Mouse (Mus musculus) G1E (cell line): Measurements from ENCODE around the gene Crebbp. TPM values are rescaled to one million over a fixed set of nuclear protein-coding genes. Genes with fewer than 3 reads are reported as not detected.

Experiments used
- ATAC-seq: 2 replicates; pipeline ENCODE4 v1.8.0; 2016; ENCODE audit warnings: mild to moderate bottlenecking; ENCODE audit not compliant: insufficient number of reproducible peaks, poor library complexity, low FRiP score, severe bottlenecking; ENCODE audit errors: extremely low read depth
- DNase-seq: peaks from one replicate; pipeline ENCODE4 v3.0.0; 2012; ENCODE audit warnings: low spot score
- H3K27me3 ChIP-seq: 2 replicates; pipeline ENCODE4 v1.6.1; 2012; ENCODE audit warnings: mild to moderate bottlenecking, low read length, inconsistent platforms; ENCODE audit not compliant: insufficient read depth
- H3K36me3 ChIP-seq: replicated peaks from 2 replicates; pipeline ENCODE3; 2012; ENCODE audit warnings: mild to moderate bottlenecking, inconsistent platforms
- H3K4me1 ChIP-seq: 2 replicates; pipeline ENCODE4 v1.6.1; 2012; ENCODE audit warnings: low read depth, low read length, inconsistent platforms, mixed read lengths; ENCODE audit not compliant: insufficient read depth
- H3K4me3 ChIP-seq: 2 replicates; pipeline ENCODE4 v1.5.1; 2012; ENCODE audit warnings: low read depth, mild to moderate bottlenecking, inconsistent platforms, low read length, moderate library complexity, mixed read lengths
- H3K9me3 ChIP-seq: replicated peaks from 2 replicates; pipeline ENCODE4 v1.6.1; 2012; ENCODE audit warnings: inconsistent platforms
- CTCF ChIP-seq: IDR thresholded peaks from 2 replicates; pipeline ENCODE4 v1.5.1; 2012; ENCODE audit warnings: low read depth, low read length, inconsistent platforms, mixed read lengths
- GATA1 ChIP-seq: IDR thresholded peaks from 2 replicates; pipeline ENCODE4 v1.6.1; 2012; ENCODE audit warnings: borderline replicate concordance, low read length, inconsistent platforms, mixed read lengths
- GATA2 ChIP-seq: IDR thresholded peaks from 2 replicates; pipeline ENCODE4 v1.6.1; 2012; ENCODE audit warnings: low read depth, low read length, inconsistent platforms, borderline replicate concordance
- POLR2AphosphoS5 ChIP-seq: IDR thresholded peaks from 2 replicates; pipeline ENCODE4 v1.6.1; 2012; ENCODE audit warnings: low read depth, low read length, inconsistent platforms; ENCODE audit not compliant: insufficient replicate concordance
- TAL1 ChIP-seq: conservative IDR thresholded peaks from 2 replicates; pipeline ENCODE4 v1.6.1; 2012; ENCODE audit warnings: low read depth, low read length, inconsistent platforms, mixed read lengths
- polyA plus RNA-seq: library from polyadenylated mRNA; stranded (reverse); fragments of >175 nt; gene quantifications from 2 replicates; pipeline ENCODE4 v1.2.3, GENCODE M21; 2012
- total RNA-seq, 2 experiments: library from RNA; stranded (forward) in 1 of 2; stranded (reverse) in 1 of 2; fragments of 200-1000 nt in 1 of 2; fragments of >200 nt in 1 of 2; fragmentation: Nextera tagmentation in 1 of 2; gene quantifications; 2 replicates each; pipeline ENCODE4 v1.2.3; 2014 to 2017

Gene Crebbp
- total and polyA plus RNA-seq, 3 experiments = 8.6 to 92.8 (median 13.9) TPM

DNA sequence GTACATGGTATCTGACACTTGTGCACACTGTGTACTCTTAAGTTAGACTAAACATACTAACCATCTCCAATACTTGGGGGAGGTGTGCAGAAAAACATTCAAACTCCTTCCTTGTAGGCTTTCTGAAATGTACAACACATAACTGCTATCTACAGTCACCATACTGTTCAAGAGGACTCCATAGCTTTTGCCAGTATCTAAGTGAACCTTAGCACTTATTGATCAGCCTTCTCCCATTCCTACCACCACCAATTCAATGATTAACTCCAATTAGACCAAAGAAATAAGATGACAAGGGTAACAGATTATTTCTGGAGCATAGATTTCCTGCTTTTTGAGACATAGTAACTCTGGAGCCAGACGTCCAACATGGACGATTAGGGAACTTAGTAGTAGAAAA lies 113.4 kb downstream of the Crebbp start:
- Histone ChIP-seq H3K9me3 (no peaks in the 10 kb centered on the region), H3K4me1 (no peaks in the 10 kb centered on the region), H3K4me3 (no peak overlapping the region), H3K27me3 (no peaks in the 10 kb centered on the region), H3K36me3 (peaks cover 68% of the 10 kb centered on the region)
- TF ChIP-seq GATA2 (no peak), TAL1 (no peak), CTCF (no peak), POLR2AphosphoS5 (no peak), GATA1 (no peak)
- DNase-seq (no peak), ATAC-seq (no peak)

- Histone ChIP-seq H3K9me3 (no peaks in the 10 kb centered on the region), H3K4me3 (no peak overlapping the region), H3K27me3 (no peaks in the 10 kb centered on the region), H3K36me3 (peaks cover 80% of the 10 kb centered on the region), H3K4me1 (no peaks in the 10 kb centered on the region)
- TF ChIP-seq POLR2AphosphoS5 (no peak), TAL1 (no peak), GATA1 (no peak), GATA2 (no peak), CTCF (no peak)
- no peak for DNase-seq
- ATAC-seq = no peak
These were observed 116.3 kb downstream of the Crebbp start for GRCm38 (mm10) chr16:4097521-4097920.

DNA sequence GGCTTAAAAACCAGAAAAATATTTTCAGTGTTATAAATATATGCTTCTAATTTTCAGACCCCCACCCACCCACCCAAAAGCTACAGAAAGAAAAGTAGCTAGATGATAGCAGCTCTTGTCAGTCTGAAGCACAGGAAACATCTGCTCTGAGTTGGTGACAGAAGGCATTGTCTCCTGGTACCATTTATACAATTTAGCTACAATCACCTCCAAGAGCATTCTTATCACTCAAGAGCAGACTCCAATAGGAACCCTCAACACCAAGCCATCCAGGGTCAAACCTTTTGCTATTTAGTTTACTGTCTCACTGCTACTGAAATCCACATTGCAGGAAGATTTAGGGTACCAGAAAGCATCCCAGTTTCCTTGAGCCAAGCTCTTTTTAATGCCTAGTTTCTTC lies 116.9 kb downstream of the Crebbp start:
- no peak for DNase-seq
- TF ChIP-seq GATA1 = no peak
- no peak for TF ChIP-seq TAL1
- no peak for TF ChIP-seq POLR2AphosphoS5
- TF ChIP-seq CTCF = no peak
- no peak for TF ChIP-seq GATA2
- Histone ChIP-seq H3K9me3 (no peaks in the 10 kb centered on the region), H3K4me3 (no peak overlapping the region), H3K4me1 (no peaks in the 10 kb centered on the region), H3K27me3 (no peaks in the 10 kb centered on the region), H3K36me3 (peaks cover 85% of the 10 kb centered on the region)
- ATAC-seq = no peak

DNA sequence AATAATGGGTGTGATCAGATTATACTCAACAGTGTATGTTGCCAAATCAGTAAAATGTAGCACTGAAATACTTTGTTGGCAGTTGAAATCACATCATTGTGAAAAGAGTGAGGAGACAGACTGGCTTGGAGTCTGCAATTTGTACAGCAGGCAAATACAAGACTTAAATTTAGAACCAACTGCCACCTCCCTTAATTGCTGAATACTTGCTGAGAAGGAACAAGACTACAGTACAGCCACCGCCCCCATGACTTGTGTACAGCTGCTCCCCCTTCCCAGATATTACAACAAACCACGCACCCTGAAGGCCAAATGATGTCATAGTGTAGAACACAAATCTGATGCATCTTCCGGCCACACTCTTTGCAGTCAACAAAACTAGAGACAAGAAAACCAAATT lies 117.7 kb downstream of the Crebbp start:
- TF ChIP-seq TAL1 (no peak), GATA1 (no peak), GATA2 (no peak), POLR2AphosphoS5 (no peak), CTCF (no peak)
- H3K36me3 ChIP-seq = peaks cover 86% of the 10 kb centered on the region
- H3K4me3 ChIP-seq = no peak overlapping the region
- no peaks in the 10 kb centered on the region for H3K4me1 ChIP-seq
- H3K27me3 ChIP-seq = no peaks in the 10 kb centered on the region
- H3K9me3 ChIP-seq = no peaks in the 10 kb centered on the region
- DNase-seq (no peak), ATAC-seq (no peak)

DNA sequence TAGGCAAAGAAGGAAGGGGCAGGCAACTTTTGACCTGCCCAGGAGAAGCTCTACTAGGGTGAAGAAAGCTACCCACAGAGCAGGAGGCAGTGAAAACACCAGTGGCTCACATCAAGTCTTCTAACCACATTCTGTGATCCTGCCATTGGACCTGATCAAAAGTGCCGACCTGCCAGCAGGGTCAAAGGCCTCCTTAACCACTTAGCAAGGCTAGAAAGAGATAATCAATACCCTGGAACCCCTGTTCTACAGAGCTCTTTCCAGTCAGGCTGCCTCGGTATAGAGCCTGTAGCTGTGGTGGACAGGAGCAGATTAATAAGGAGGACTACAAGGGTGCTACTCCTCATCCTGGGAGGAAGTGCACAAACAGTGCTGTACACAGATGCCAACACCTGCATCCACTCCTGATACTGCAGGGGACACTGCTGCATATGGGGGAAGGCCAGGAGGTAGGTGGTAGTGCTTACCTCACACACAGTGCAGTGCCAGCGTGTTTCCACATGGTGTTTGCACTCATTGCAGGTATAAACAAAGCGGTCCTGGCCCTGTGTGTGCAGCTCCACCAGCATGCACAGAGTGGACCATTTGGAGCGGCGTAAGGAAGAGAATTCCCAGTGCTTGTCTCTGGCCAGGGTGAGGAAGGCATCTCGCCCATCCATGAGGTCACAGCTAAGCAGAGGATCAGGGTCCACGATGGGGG lies 126.4 kb downstream of the Crebbp start:
- no peak for ATAC-seq
- no peak for DNase-seq
- TF ChIP-seq POLR2AphosphoS5 = no peak
- no peak for TF ChIP-seq GATA2
- TF ChIP-seq CTCF = no peak
- no peak for TF ChIP-seq GATA1
- TF ChIP-seq TAL1 = no peak
- H3K27me3 ChIP-seq = no peaks in the 10 kb centered on the region
- no peaks in the 10 kb centered on the region for H3K9me3 ChIP-seq
- peaks cover 89% of the 10 kb centered on the region for H3K36me3 ChIP-seq
- H3K4me1 ChIP-seq = no peaks in the 10 kb centered on the region
- H3K4me3 ChIP-seq = no peak overlapping the region

DNA sequence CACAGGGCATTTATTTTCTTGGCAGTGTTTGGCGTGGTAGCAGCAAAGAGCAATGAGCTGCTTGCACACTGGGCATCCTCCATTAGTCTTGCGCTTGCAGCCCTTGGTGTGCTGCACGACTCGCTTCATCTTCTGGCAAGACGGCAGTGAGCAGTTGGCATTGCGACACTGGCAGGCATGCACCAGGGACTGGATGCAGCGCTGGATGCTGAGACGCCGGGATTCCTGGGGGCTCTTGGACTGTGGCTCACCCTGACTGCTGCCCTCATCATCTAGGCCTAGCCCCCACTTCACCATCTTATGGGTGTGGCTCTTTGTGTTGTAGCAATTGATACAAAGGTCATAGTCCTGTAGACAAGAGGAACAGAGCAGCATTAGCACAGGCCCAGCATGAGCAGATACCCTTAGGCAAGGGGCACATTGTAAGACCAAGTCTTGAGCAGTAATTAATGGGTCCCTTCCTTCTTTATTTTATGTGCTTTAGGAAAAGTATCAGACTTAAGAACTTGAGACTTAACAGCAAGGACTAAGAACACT lies 127.9 kb downstream of the Crebbp start:
- DNase-seq = no peak

More for the DNA sequence above, 127.9 kb downstream of the Crebbp start:
- no peaks in the 10 kb centered on the region for H3K27me3 ChIP-seq
- no peaks in the 10 kb centered on the region for H3K4me1 ChIP-seq
- no peak overlapping the region for H3K4me3 ChIP-seq
- H3K9me3 ChIP-seq = no peaks in the 10 kb centered on the region
- ATAC-seq = no peak
- peaks cover 84% of the 10 kb centered on the region for H3K36me3 ChIP-seq
- TF ChIP-seq CTCF = no peak
- TF ChIP-seq GATA2 = no peak
- TF ChIP-seq POLR2AphosphoS5 = no peak
- no peak for TF ChIP-seq GATA1
- TF ChIP-seq TAL1 = no peak
